Mouse (Mus musculus): Measurements from ENCODE around the gene Eif2ak4. TPM values are rescaled to one million over a fixed set of nuclear protein-coding genes. Genes with fewer than 3 reads are reported as not detected.
A peak's percentile ranks its signal among the peaks of the same experiment; 100 is the strongest.

Eif2ak4 gene
- polyA plus RNA-seq, 1 experiment from 2014 or later: 8.0 TPM

DNA sequence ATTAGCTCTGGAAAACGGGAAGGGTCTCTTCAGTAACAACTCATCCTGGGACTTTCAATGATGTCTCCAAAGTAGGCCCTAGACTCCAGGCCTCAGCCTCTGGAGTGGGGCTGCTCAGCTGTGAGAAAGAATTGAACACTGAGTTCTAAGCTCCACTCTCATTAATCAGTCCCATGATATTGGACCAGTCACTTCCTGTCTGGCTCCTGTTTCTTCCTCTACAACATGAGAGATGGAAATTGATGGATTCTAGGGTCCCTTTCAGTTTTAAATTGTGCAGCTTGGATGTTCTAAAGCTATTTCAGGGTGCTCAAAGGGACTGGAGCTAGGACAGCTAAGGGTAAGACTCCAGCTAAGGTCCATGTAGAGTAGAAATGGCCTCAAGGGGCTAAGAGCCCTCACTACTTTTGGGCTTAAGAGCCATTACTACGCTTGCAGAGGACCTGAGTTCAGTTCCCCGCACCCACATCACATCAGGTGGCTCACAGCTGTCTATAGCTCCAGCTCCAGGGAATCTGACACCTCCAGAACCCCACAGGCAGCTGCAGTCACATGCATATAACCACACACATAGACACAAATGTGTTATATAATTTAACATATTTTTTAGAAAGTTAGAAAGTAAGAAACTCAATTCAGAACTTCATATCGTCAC lies 103.5 kb downstream of the Eif2ak4 start:
- no peaks in the 10 kb centered on the region for H3K9me3 ChIP-seq (replicated peaks; ENCODE audit: low read length)
- no peaks in the 10 kb centered on the region for H3K36me3 ChIP-seq (ENCODE audit: insufficient read depth, low read length)
- H3K27me3 ChIP-seq (ENCODE audit: insufficient read depth, low read length): no peaks in the 10 kb centered on the region
- H3K4me1 ChIP-seq (replicated peaks; ENCODE audit: insufficient read depth, low read length): peaks cover 15% of the 10 kb centered on the region
- DNase-seq (ENCODE audit: low spot score): no peak
- H3K4me2 ChIP-seq (ENCODE audit: low read length): no peak overlapping the region
- WGBS: 83% methylated on average over 4 of the region's 4 CpGs
- no peak overlapping the region for H3K4me3 ChIP-seq (replicated peaks; ENCODE audit: low read depth, low read length)
- no peak overlapping the region for H3K9ac ChIP-seq (ENCODE audit: low read depth, low read length)
- 0 out of 2 replicates have a peak overlapping the region, but pooled peaks have one; percentile 34 for H3K27ac ChIP-seq
- TF ChIP-seq CTCF (IDR thresholded peaks at IDR 0.05; ENCODE audit: low read depth): no peak
- no peak for ATAC-seq (replicated peaks; ENCODE audit: low FRiP score, low read depth)

DNA sequence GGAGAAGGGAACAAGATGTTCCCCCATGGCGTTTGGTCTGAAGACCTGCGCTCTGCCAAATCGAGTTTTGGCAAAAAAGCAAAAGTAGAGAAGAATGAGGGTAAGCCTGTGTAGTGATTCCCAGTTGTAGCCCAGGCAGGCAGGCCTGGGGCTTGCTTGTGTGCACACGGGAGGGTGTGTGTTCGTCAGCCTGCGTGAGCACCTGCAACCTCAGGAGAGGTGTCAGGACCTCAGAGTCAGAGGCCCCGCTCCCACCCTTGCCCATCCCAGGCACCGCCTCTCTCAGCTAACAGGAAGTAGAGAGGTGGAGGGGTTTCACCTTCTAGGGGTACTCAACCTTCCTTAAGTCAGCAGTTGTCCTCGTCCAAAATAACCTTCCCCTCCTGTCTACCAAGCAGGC lies 106.6 kb downstream of the Eif2ak4 start:
- Histone ChIP-seq H3K36me3 (ENCODE audit: insufficient read depth, low read length) (no peaks in the 10 kb centered on the region), H3K4me3 (replicated peaks; ENCODE audit: low read depth, low read length) (no peak overlapping the region), H3K27me3 (ENCODE audit: insufficient read depth, low read length) (no peaks in the 10 kb centered on the region), H3K9me3 (replicated peaks; ENCODE audit: low read length) (no peaks in the 10 kb centered on the region), H3K27ac (no peak overlapping the region), H3K4me1 (replicated peaks; ENCODE audit: insufficient read depth, low read length) (peaks cover 13% of the 10 kb centered on the region), H3K4me2 (ENCODE audit: low read length) (no peak overlapping the region), H3K9ac (ENCODE audit: low read depth, low read length) (no peak overlapping the region)
- DNase-seq (ENCODE audit: low spot score) (no peak), ATAC-seq (replicated peaks; ENCODE audit: low FRiP score, low read depth) (no peak)
- 62% methylated on average over 9 of the region's 9 CpGs for WGBS
- TF ChIP-seq CTCF (IDR thresholded peaks at IDR 0.05; ENCODE audit: low read depth): no peak

DNA sequence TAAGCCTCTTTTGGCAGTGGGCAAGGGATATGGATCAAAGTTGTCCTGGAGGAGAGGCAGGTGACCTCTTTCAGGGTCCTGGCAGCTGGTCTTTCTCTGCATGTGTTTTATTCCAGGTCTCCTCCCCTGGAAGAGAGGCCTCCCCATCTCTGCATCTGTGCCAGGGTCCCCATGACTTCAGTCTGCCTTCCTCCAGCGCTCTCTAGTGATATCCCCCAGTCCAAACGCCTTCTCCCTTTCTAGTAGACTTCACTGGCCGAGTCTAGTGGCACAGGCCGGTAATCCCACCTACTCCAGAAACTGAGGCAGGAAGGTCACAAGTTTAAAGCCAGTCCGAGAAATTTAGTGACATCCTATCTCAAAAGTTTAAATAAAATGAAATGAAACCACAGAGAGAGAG lies 109.5 kb downstream of the Eif2ak4 start:
- DNase-seq (ENCODE audit: low spot score) (no peak), ATAC-seq (replicated peaks; ENCODE audit: low FRiP score, low read depth) (no peak)
- 86% methylated on average over 5 of the region's 5 CpGs for WGBS
- no peaks in the 10 kb centered on the region for H3K36me3 ChIP-seq (ENCODE audit: insufficient read depth, low read length)
- no peak for TF ChIP-seq CTCF (IDR thresholded peaks at IDR 0.05; ENCODE audit: low read depth)
- H3K4me2 ChIP-seq (ENCODE audit: low read length): no peak overlapping the region
- H3K4me3 ChIP-seq (replicated peaks; ENCODE audit: low read depth, low read length): no peak overlapping the region
- H3K4me1 ChIP-seq (replicated peaks; ENCODE audit: insufficient read depth, low read length): no peaks in the 10 kb centered on the region
- H3K27me3 ChIP-seq (ENCODE audit: insufficient read depth, low read length): no peaks in the 10 kb centered on the region
- H3K27ac ChIP-seq: no peak overlapping the region
- H3K9me3 ChIP-seq (replicated peaks; ENCODE audit: low read length): no peaks in the 10 kb centered on the region
- no peak overlapping the region for H3K9ac ChIP-seq (ENCODE audit: low read depth, low read length)

DNA sequence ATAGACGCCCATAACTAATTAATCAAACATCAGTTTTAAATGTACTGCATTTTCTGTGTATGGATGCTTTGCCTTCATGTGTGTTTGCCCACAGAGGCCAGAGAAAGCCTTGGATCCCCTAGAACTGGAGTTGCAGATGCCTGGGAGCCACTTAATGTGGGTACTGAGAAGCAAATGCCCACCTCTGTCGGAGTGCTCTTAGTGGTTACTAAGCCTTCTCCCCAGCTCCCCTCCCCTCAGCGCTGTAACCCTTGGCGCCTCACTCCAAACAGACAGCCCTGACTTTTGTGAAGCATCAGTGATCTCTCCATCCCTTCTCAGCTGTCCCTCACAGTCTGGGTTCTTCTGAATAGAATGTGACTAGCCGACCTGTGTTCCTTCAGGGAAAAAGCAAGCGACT lies 110.1 kb downstream of the Eif2ak4 start:
- 84% methylated on average over 6 of the region's 6 CpGs for WGBS
- Histone ChIP-seq H3K4me1 (replicated peaks; ENCODE audit: insufficient read depth, low read length) (no peaks in the 10 kb centered on the region), H3K27ac (no peak overlapping the region), H3K27me3 (ENCODE audit: insufficient read depth, low read length) (no peaks in the 10 kb centered on the region), H3K4me2 (ENCODE audit: low read length) (no peak overlapping the region), H3K4me3 (replicated peaks; ENCODE audit: low read depth, low read length) (no peak overlapping the region), H3K36me3 (ENCODE audit: insufficient read depth, low read length) (no peaks in the 10 kb centered on the region), H3K9me3 (replicated peaks; ENCODE audit: low read length) (no peaks in the 10 kb centered on the region), H3K9ac (ENCODE audit: low read depth, low read length) (no peak overlapping the region)
- ATAC-seq (replicated peaks; ENCODE audit: low FRiP score, low read depth) (no peak), DNase-seq (ENCODE audit: low spot score) (no peak)
- TF ChIP-seq CTCF (IDR thresholded peaks at IDR 0.05; ENCODE audit: low read depth): no peak

DNA sequence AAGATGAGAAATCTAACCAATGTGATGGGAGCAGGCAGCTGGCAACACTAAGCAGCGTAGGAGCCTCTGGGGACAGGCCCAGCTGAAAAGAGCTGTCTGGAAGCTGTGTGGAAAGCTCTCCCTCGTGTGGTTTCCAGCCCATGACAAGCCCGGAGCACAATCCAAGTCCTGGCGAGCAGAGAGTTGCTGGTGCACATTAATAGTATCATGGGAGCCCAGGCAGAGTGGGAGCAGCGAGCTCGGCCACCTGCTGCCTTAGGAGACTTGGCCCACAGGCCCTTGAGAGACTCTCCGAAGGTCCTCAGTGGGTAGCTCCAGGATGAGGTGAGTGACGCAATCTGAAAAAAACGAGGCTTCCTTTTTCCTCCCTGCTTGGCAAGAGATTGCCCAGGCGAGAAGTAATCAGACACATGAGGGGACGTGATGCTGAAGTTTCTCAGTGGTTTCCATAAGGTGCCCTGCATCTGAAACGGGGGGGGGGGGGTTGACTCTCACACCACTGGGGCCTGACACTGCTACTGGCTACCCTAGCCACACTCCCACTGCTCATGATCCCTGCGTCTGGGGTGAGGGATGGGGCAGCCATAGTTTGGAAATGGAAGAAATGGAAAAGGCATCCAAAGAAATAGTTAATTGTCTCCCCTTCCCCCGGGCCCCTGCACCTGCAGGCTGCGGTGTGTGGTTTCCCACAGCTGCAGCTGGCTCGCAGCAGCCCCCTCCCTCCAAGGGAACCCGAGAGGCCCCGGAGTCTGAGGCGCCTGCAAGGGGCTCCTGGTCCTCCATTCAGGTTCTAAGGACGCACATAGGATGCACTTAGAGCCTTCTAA lies 110.9 kb downstream of the Eif2ak4 start:
- H3K9ac ChIP-seq (ENCODE audit: low read depth, low read length): no peak overlapping the region
- WGBS: 31% methylated on average over 20 of the region's 20 CpGs
- no peaks in the 10 kb centered on the region for H3K4me1 ChIP-seq (replicated peaks; ENCODE audit: insufficient read depth, low read length)
- no peaks in the 10 kb centered on the region for H3K9me3 ChIP-seq (replicated peaks; ENCODE audit: low read length)
- no peak for TF ChIP-seq CTCF (IDR thresholded peaks at IDR 0.05; ENCODE audit: low read depth)
- DNase-seq (ENCODE audit: low spot score) (no peak), ATAC-seq (replicated peaks; ENCODE audit: low FRiP score, low read depth) (0 out of 2 replicates have a peak, but pooled peaks have one; percentile 35)
- no peak overlapping the region for H3K27ac ChIP-seq
- no peak overlapping the region for H3K4me3 ChIP-seq (replicated peaks; ENCODE audit: low read depth, low read length)
- no peaks in the 10 kb centered on the region for H3K36me3 ChIP-seq (ENCODE audit: insufficient read depth, low read length)
- H3K27me3 ChIP-seq (ENCODE audit: insufficient read depth, low read length): no peaks in the 10 kb centered on the region
- no peak overlapping the region for H3K4me2 ChIP-seq (ENCODE audit: low read length)

DNA sequence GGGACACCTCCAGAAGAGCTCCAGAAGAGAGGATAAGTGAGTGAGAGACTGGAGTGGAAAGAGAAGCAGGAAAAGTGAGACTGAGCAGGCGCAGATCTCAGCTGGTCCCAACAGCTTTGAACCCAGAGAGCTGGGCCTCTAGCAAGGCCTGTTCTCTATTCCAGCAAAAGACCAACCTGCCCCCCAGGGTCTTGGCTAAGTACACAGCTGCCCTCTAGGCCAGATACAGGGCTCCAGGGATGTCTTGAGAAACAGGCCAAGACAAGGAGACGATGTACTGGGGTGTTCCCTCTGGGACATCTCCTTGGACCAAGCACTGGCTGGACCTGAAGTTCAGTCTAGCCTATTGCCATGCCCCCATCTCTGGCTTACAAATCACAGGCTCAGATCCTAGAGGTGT lies 111.8 kb downstream of the Eif2ak4 start:
- ATAC-seq (replicated peaks; ENCODE audit: low FRiP score, low read depth): no peak
- H3K27ac ChIP-seq: no peak overlapping the region

More for the DNA sequence above, 111.8 kb downstream of the Eif2ak4 start:
- Histone ChIP-seq H3K4me1 (replicated peaks; ENCODE audit: insufficient read depth, low read length) (no peaks in the 10 kb centered on the region), H3K36me3 (ENCODE audit: insufficient read depth, low read length) (no peaks in the 10 kb centered on the region), H3K4me2 (ENCODE audit: low read length) (no peak overlapping the region), H3K9ac (ENCODE audit: low read depth, low read length) (no peak overlapping the region), H3K9me3 (replicated peaks; ENCODE audit: low read length) (no peaks in the 10 kb centered on the region), H3K27me3 (ENCODE audit: insufficient read depth, low read length) (no peaks in the 10 kb centered on the region), H3K4me3 (replicated peaks; ENCODE audit: low read depth, low read length) (no peak overlapping the region)
- 77% methylated on average over 2 of the region's 2 CpGs for WGBS
- no peak for TF ChIP-seq CTCF (IDR thresholded peaks at IDR 0.05; ENCODE audit: low read depth)
- DNase-seq (ENCODE audit: low spot score): no peak

Data from kidney, postnatal 0 days (tissue).